Mouse (Mus musculus) megakaryocyte, embryonic 14.5 days (primary cell): ENCODE measurements around the gene Gpr156. TPM values are rescaled to one million over a fixed set of nuclear protein-coding genes. Genes with fewer than 3 reads are reported as not detected.

Experiments used
- H3K27me3 ChIP-seq: replicated peaks from 2 replicates; pipeline ENCODE3; 2012; ENCODE audit warnings: inconsistent platforms
- H3K36me3 ChIP-seq: replicated peaks from 2 replicates; pipeline ENCODE3; 2012; ENCODE audit warnings: low read length, inconsistent platforms, mixed read lengths
- H3K4me1 ChIP-seq: 2 replicates; pipeline ENCODE4 v1.6.1; 2012; ENCODE audit warnings: inconsistent platforms
- H3K4me3 ChIP-seq: replicated peaks from 2 replicates; pipeline ENCODE3; 2012; ENCODE audit warnings: moderate library complexity, mild to moderate bottlenecking, inconsistent platforms
- H3K9me3 ChIP-seq: 2 replicates; pipeline ENCODE4 v1.6.1; 2012; ENCODE audit warnings: inconsistent platforms
- FLI1 ChIP-seq: IDR thresholded peaks from 2 replicates; pipeline ENCODE4 v1.6.1; 2012; ENCODE audit warnings: low read length, inconsistent platforms, mixed read lengths
- GATA1 ChIP-seq: IDR thresholded peaks from 3 replicates; pipeline ENCODE4 v1.6.1; 2012; ENCODE audit warnings: mixed read lengths, low read length, inconsistent platforms, borderline replicate concordance
- polyA plus RNA-seq: library from polyadenylated mRNA; stranded (reverse); fragments of >175 nt; gene quantifications from 2 replicates; pipeline ENCODE4 v1.2.3, GENCODE M21; 2012; ENCODE audit warnings: low replicate concordance; ENCODE audit not compliant: insufficient read depth

Gpr156 gene
- polyA plus RNA-seq, 1 experiment: not detected

DNA sequence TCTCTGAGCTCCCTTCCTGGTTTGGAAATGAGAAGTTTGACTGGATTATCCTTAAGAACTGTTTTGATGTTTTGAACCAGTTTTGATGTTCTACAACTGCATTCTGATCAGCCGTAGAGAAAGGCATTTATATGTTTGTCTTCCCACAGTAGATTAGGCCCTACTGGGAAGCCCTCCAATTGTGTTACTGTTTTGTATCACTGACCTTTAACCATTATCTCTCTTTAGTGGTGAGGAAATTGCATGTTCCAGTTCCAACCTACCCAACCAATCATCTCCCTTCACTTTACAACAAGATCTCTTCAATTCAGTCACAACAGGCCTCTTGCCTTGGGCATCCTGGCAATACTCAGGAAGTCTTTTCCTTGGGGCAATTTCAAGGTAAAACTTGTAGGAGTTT, 5.2 kb upstream of the Gpr156 start:
- peaks cover 2% of the 10 kb centered on the region for H3K4me1 ChIP-seq
- H3K27me3 ChIP-seq: peaks cover 20% of the 10 kb centered on the region
- H3K4me3 ChIP-seq: no peak overlapping the region
- TF ChIP-seq FLI1 (no peak), GATA1 (no peak)
- no peaks in the 10 kb centered on the region for H3K36me3 ChIP-seq
- 0 out of 2 replicates have a peak, but pooled peaks cover under 1% of the 10 kb centered on the region for H3K9me3 ChIP-seq

- Histone ChIP-seq H3K9me3 (0 out of 2 replicates have a peak, but pooled peaks cover 4% of the 10 kb centered on the region), H3K36me3 (no peaks in the 10 kb centered on the region), H3K4me3 (no peak overlapping the region), H3K27me3 (peaks cover 46% of the 10 kb centered on the region), H3K4me1 (peaks cover 8% of the 10 kb centered on the region)
- TF ChIP-seq GATA1 (no peak), FLI1 (no peak)
Observed at GRCm38 (mm10) chr16:37916818-37917201, 514 bp downstream of the Gpr156 start.

- peaks cover 8% of the 10 kb centered on the region for H3K4me1 ChIP-seq
Observed at GRCm38 (mm10) chr16:37919000-37919399, 2.7 kb downstream of the Gpr156 start.

GRCm38 (mm10) chr16:37920842-37921409, 4.6 kb downstream of the Gpr156 start:
- Histone ChIP-seq H3K9me3 (0 out of 2 replicates have a peak, but pooled peaks cover 4% of the 10 kb centered on the region), H3K36me3 (no peaks in the 10 kb centered on the region), H3K4me1 (peaks cover 7% of the 10 kb centered on the region), H3K27me3 (peaks cover 33% of the 10 kb centered on the region), H3K4me3 (no peak overlapping the region)
- TF ChIP-seq FLI1 (no peak), GATA1 (no peak)

More at GRCm38 (mm10) chr16:37919000-37919399, 2.7 kb downstream of the Gpr156 start:
- Histone ChIP-seq H3K9me3 (0 out of 2 replicates have a peak, but pooled peaks cover 4% of the 10 kb centered on the region), H3K27me3 (peaks cover 51% of the 10 kb centered on the region), H3K4me3 (no peak overlapping the region), H3K36me3 (no peaks in the 10 kb centered on the region)
- TF ChIP-seq FLI1 (no peak), GATA1 (no peak)

DNA sequence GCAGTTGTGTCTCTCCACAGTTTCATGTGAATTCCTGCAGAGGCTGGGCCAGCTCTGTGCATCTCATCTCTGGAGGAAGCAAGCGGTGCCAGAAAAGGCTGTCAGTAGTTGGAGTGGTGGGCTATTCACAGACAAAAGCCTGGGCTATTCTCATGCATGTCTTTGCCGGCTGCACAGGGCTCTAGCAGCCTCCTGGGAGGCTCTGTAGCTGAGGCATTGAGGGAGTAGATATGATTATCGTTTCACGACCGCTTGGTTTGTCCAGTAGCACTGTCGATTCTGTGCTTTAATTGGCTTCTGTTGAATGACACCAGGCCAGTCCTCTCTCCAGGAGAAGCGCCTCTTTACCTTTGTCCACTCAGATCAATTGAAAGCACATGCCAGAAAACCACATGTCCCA, 9.8 kb downstream of the Gpr156 start:
- Histone ChIP-seq H3K4me3 (no peak overlapping the region), H3K27me3 (peaks cover 5% of the 10 kb centered on the region), H3K4me1 (no peaks in the 10 kb centered on the region), H3K36me3 (no peaks in the 10 kb centered on the region), H3K9me3 (peaks cover 8% of the 10 kb centered on the region)
- no peak for TF ChIP-seq GATA1
- TF ChIP-seq FLI1: no peak

DNA sequence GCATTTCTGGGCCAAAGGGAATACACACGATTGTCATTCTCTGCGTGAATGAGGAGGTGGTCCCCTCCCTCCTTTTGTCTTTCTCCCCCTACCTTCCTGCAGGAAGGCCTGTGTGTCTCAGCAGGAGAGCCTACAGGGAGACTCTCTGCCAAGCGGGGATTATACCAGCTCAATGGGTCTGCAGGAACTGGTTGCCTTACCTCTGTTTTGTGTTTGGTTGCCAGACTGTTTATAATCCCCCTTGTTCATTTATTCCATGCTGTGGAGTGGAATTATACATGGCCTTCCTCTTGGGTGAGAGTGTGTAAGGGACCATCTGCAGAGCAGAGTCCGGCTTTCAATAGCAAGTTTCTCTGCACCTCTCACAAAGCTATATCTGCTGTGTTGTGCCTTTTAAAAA, 10.8 kb downstream of the Gpr156 start:
- H3K9me3 ChIP-seq: peaks cover 11% of the 10 kb centered on the region
- no peaks in the 10 kb centered on the region for H3K4me1 ChIP-seq
- H3K27me3 ChIP-seq: peaks cover 5% of the 10 kb centered on the region
- H3K36me3 ChIP-seq: no peaks in the 10 kb centered on the region
- no peak overlapping the region for H3K4me3 ChIP-seq
- no peak for TF ChIP-seq FLI1
- no peak for TF ChIP-seq GATA1

GRCm38 (mm10) chr16:37929006-37929405, 12.7 kb downstream of the Gpr156 start:
- TF ChIP-seq FLI1 (no peak), GATA1 (no peak)
- H3K27me3 ChIP-seq: peaks cover 2% of the 10 kb centered on the region
- H3K36me3 ChIP-seq: no peaks in the 10 kb centered on the region
- peaks cover 11% of the 10 kb centered on the region for H3K9me3 ChIP-seq
- H3K4me3 ChIP-seq: no peak overlapping the region
- H3K4me1 ChIP-seq: no peaks in the 10 kb centered on the region

DNA sequence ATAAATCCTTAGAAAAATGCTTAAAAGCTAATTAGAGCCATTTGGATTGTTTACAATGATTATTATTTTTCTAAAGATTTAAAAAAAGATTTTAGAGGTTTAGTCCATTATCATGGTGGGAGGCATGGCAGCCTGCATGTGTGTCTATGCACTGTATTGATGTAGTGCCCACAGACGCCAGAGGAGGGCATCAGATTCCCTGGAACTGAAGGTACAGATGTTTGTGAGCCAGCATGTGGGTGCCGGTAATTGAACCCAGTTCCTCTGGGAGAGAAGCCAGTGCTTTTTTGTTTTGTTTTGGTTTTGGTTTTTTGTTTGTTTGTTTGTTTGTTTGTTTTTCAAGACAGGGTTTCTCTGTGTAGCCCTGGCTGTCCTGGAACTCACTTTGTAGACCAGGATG, 13.3 kb downstream of the Gpr156 start:
- peaks cover 2% of the 10 kb centered on the region for H3K27me3 ChIP-seq
- peaks cover 11% of the 10 kb centered on the region for H3K9me3 ChIP-seq
- H3K4me1 ChIP-seq: no peaks in the 10 kb centered on the region
- H3K4me3 ChIP-seq: no peak overlapping the region
- H3K36me3 ChIP-seq: no peaks in the 10 kb centered on the region
- TF ChIP-seq FLI1 (no peak), GATA1 (no peak)

DNA sequence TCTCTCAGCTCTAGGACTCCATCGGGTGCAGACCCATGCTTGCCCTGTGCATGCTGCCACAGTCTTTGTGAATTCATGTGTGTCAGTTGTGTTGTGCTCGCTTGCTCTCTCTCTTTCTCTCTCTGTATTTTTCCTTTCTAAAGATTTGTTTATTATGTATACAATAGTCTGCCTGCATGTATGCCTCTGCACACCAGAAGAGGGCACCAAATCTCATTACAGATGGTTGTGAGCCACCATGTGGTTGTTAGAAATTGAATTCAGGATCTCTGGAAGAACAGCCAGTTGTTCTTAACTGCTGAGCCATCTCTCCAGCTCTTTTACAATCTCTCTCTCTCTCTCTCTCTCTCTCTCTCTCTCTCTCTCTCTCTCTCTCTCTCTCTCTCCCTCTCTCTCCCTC, 18.6 kb downstream of the Gpr156 start:
- no peak for TF ChIP-seq FLI1
- TF ChIP-seq GATA1: no peak
- Histone ChIP-seq H3K36me3 (no peaks in the 10 kb centered on the region), H3K9me3 (peaks cover 11% of the 10 kb centered on the region), H3K4me1 (no peaks in the 10 kb centered on the region), H3K27me3 (peaks cover 3% of the 10 kb centered on the region), H3K4me3 (no peak overlapping the region)

GRCm38 (mm10) chr16:37937276-37937675, 21.0 kb downstream of the Gpr156 start:
- Histone ChIP-seq H3K4me1 (no peaks in the 10 kb centered on the region), H3K9me3 (no peaks in the 10 kb centered on the region), H3K27me3 (peaks cover 3% of the 10 kb centered on the region), H3K36me3 (no peaks in the 10 kb centered on the region), H3K4me3 (no peak overlapping the region)
- TF ChIP-seq FLI1: no peak
- TF ChIP-seq GATA1: no peak
